Mouse (Mus musculus): ENCODE measurements around the gene Exoc4. TPM values are rescaled to one million over a fixed set of nuclear protein-coding genes. Genes with fewer than 3 reads are reported as not detected.
A peak's percentile ranks its signal among the peaks of the same experiment; 100 is the strongest.

The Exoc4 gene
- polyA plus RNA-seq, 1 experiment from 2014 or later, result 25.3 TPM

DNA sequence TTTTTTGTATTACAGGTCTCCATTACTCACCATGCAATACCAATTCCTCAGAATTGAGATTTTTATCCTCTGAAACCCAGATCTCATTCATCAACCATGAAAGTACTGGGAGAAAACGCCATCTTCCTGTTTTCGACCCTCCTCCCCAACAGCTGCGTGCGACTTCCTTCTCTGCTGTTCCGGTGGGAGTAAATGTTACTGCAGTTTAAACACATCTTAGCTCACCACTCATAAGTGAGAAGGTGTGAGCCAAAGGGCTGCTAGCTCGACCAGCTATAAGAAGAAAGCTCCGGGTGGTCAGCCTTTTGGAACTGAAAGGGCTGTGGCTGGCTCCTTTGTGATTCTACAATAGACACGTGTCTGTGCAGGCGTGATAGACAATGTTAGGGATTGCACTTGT lies 733.8 kb downstream of the Exoc4 start:
- no peak overlapping the region for H3K4me3 ChIP-seq (ENCODE audit: low read depth, low read length)
- DNase-seq (ENCODE audit: low spot score) (no peak), ATAC-seq (ENCODE audit: low read depth) (no peak)
- H3K4me2 ChIP-seq (ENCODE audit: low read depth, low read length), result no peak overlapping the region
- H3K27me3 ChIP-seq (replicated peaks; ENCODE audit: control insufficient read depth, insufficient read depth, low read length), result no peaks in the 10 kb centered on the region
- H3K9me3 ChIP-seq (ENCODE audit: control insufficient read depth, low read length), result no peaks in the 10 kb centered on the region
- H3K27ac ChIP-seq (replicated peaks; ENCODE audit: low read depth, low read length), result no peak overlapping the region
- no peaks in the 10 kb centered on the region; the same call in 1 of the 2 replicates for H3K4me1 ChIP-seq (ENCODE audit: control insufficient read depth, insufficient read depth, low read length)
- WGBS, result 84% methylated on average over 9 of the region's 9 CpGs
- H3K9ac ChIP-seq (ENCODE audit: low read depth, low read length), result no peak overlapping the region
- H3K36me3 ChIP-seq (ENCODE audit: control insufficient read depth, insufficient read depth, low read length), result no peaks in the 10 kb centered on the region

DNA sequence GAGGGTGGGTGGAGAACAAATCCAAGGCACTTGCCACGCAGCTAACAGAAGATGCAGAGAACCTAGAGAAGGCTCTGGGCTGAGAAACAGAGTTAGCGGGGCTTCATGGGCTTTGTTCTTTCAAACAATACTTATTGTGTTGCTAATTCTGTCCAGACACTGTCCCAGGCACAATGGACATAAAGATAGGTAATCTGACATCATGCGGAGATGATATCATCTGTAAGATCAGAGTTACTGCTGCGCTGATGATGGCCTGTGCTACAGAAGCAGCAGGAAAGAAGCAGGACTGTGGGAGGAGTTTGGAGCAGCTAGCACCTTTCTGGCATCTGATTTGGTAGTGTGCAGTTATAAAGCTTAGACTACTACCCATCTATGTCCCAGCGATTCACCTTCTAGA lies 738.2 kb downstream of the Exoc4 start:
- H3K27me3 ChIP-seq (replicated peaks; ENCODE audit: control insufficient read depth, insufficient read depth, low read length), result no peaks in the 10 kb centered on the region
- DNase-seq (ENCODE audit: low spot score) (no peak), ATAC-seq (ENCODE audit: low read depth) (no peak)
- H3K9me3 ChIP-seq (ENCODE audit: control insufficient read depth, low read length), result no peaks in the 10 kb centered on the region
- H3K4me2 ChIP-seq (ENCODE audit: low read depth, low read length), result no peak overlapping the region
- H3K36me3 ChIP-seq (ENCODE audit: control insufficient read depth, insufficient read depth, low read length), result no peaks in the 10 kb centered on the region
- 82% methylated on average over 5 of the region's 5 CpGs for WGBS
- H3K27ac ChIP-seq (replicated peaks; ENCODE audit: low read depth, low read length), result no peak overlapping the region
- H3K4me1 ChIP-seq (ENCODE audit: control insufficient read depth, insufficient read depth, low read length), result no peaks in the 10 kb centered on the region
- H3K9ac ChIP-seq (ENCODE audit: low read depth, low read length), result no peak overlapping the region
- H3K4me3 ChIP-seq (ENCODE audit: low read depth, low read length), result no peak overlapping the region

DNA sequence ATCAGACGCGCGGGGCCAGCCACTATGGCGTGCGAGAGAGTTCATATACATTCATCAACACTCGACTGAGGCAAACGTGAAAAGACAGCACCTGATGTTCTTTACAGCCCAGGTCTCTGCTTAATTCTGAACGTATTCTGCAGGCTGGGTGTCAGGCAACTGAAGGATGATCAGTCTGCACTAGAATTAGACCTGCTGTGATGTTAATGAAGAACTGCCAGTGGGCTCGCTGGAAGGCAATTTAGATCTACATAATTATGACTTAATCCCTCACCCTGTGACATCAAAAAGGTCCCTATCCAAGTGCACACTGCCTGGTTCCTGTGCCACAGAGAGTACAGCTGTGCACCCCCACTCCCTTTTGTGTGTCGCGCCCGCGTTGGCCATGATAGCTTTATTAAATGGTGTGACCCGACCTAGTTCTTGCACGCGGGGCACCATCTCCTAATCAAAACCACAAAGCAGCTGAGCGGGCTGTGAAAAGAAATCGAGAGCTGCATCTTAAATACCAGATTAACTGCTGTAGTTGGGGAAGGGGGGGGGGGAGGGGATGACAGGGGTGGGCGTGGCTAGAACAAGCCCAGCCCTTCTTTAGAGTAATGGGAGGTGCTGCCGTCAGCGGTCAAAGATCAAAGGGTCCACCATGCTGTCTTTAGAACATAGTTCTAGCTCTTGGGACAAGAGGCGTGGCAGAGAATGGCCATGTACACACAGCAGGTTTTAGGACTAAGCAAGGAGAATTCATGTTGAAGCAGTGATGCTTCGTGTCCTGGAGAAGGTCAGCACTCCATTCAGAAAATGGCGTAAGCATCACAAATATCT lies 743.5 kb downstream of the Exoc4 start:
- no peak for DNase-seq (ENCODE audit: low spot score)
- H3K27ac ChIP-seq (replicated peaks; ENCODE audit: low read depth, low read length), result no peak overlapping the region
- H3K4me3 ChIP-seq (ENCODE audit: low read depth, low read length), result no peak overlapping the region
- no peak overlapping the region for H3K4me2 ChIP-seq (ENCODE audit: low read depth, low read length)
- H3K9me3 ChIP-seq (ENCODE audit: control insufficient read depth, low read length), result no peaks in the 10 kb centered on the region
- H3K9ac ChIP-seq (ENCODE audit: low read depth, low read length), result no peak overlapping the region
- H3K36me3 ChIP-seq (ENCODE audit: control insufficient read depth, insufficient read depth, low read length), result no peaks in the 10 kb centered on the region
- WGBS, result 52% methylated on average over 23 of the region's 24 CpGs
- H3K4me1 ChIP-seq (ENCODE audit: control insufficient read depth, insufficient read depth, low read length), result no peaks in the 10 kb centered on the region
- no peak; the same call in 1 of the 2 replicates for ATAC-seq (ENCODE audit: low read depth)
- H3K27me3 ChIP-seq (replicated peaks; ENCODE audit: control insufficient read depth, insufficient read depth, low read length), result no peaks in the 10 kb centered on the region

GRCm38 (mm10) chr6:33993842-33994241 lies 745.0 kb downstream of the Exoc4 start:
- Histone ChIP-seq H3K9ac (ENCODE audit: low read depth, low read length) (no peak overlapping the region), H3K36me3 (ENCODE audit: control insufficient read depth, insufficient read depth, low read length) (no peaks in the 10 kb centered on the region), H3K4me2 (ENCODE audit: low read depth, low read length) (no peak overlapping the region), H3K27me3 (replicated peaks; ENCODE audit: control insufficient read depth, insufficient read depth, low read length) (no peaks in the 10 kb centered on the region), H3K4me3 (ENCODE audit: low read depth, low read length) (no peak overlapping the region), H3K9me3 (ENCODE audit: control insufficient read depth, low read length) (no peaks in the 10 kb centered on the region), H3K27ac (replicated peaks; ENCODE audit: low read depth, low read length) (no peak overlapping the region), H3K4me1 (ENCODE audit: control insufficient read depth, insufficient read depth, low read length) (no peaks in the 10 kb centered on the region)
- DNase-seq (ENCODE audit: low spot score) (no peak), ATAC-seq (ENCODE audit: low read depth) (no peak)
- WGBS, result 74% methylated on average over 6 of the region's 6 CpGs

- H3K4me3 ChIP-seq (ENCODE audit: low read depth, low read length), result no peak overlapping the region
- no peaks in the 10 kb centered on the region for H3K36me3 ChIP-seq (ENCODE audit: control insufficient read depth, insufficient read depth, low read length)
- H3K4me2 ChIP-seq (ENCODE audit: low read depth, low read length), result no peak overlapping the region
- H3K27me3 ChIP-seq (replicated peaks; ENCODE audit: control insufficient read depth, insufficient read depth, low read length), result no peaks in the 10 kb centered on the region
- no peaks in the 10 kb centered on the region for H3K9me3 ChIP-seq (ENCODE audit: control insufficient read depth, low read length)
- WGBS, result 61% methylated on average over 2 of the region's 4 CpGs
- H3K4me1 ChIP-seq (ENCODE audit: control insufficient read depth, insufficient read depth, low read length), result no peaks in the 10 kb centered on the region
- DNase-seq (ENCODE audit: low spot score) (no peak), ATAC-seq (ENCODE audit: low read depth) (no peak)
- no peak overlapping the region for H3K9ac ChIP-seq (ENCODE audit: low read depth, low read length)
- no peak overlapping the region for H3K27ac ChIP-seq (replicated peaks; ENCODE audit: low read depth, low read length)
Observed at GRCm38 (mm10) chr6:33998590-33998989, 749.7 kb downstream of the Exoc4 start.

DNA sequence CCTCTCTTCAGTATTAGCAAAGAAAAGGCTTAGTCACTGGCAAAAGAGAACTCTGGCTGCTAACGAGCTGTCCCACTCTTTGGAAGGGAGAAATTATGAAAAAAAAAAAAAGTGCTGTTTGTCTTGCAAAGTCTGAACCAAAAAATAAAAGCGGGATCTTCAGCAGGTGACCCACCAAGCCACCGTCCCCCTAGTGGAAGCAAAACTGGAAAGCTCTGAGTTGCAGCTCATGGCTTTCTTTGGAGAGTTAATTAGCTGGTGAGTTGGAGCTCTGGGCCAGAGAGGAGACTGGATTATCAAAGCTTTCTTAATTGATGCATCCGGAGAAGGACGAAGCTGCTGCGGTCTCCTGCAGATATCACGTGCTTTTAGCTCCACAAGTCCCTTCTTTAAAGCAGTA lies 750.6 kb downstream of the Exoc4 start:
- H3K4me3 ChIP-seq (ENCODE audit: low read depth, low read length), result no peak overlapping the region
- no peaks in the 10 kb centered on the region for H3K4me1 ChIP-seq (ENCODE audit: control insufficient read depth, insufficient read depth, low read length)
- H3K4me2 ChIP-seq (ENCODE audit: low read depth, low read length), result no peak overlapping the region
- no peaks in the 10 kb centered on the region for H3K27me3 ChIP-seq (replicated peaks; ENCODE audit: control insufficient read depth, insufficient read depth, low read length)
- DNase-seq (ENCODE audit: low spot score) (no peak), ATAC-seq (ENCODE audit: low read depth) (no peak)
- H3K27ac ChIP-seq (replicated peaks; ENCODE audit: low read depth, low read length), result no peak overlapping the region
- H3K9me3 ChIP-seq (ENCODE audit: control insufficient read depth, low read length), result no peaks in the 10 kb centered on the region
- no peak overlapping the region for H3K9ac ChIP-seq (ENCODE audit: low read depth, low read length)
- H3K36me3 ChIP-seq (ENCODE audit: control insufficient read depth, insufficient read depth, low read length), result no peaks in the 10 kb centered on the region
- 29% methylated on average over 7 of the region's 7 CpGs for WGBS

DNA sequence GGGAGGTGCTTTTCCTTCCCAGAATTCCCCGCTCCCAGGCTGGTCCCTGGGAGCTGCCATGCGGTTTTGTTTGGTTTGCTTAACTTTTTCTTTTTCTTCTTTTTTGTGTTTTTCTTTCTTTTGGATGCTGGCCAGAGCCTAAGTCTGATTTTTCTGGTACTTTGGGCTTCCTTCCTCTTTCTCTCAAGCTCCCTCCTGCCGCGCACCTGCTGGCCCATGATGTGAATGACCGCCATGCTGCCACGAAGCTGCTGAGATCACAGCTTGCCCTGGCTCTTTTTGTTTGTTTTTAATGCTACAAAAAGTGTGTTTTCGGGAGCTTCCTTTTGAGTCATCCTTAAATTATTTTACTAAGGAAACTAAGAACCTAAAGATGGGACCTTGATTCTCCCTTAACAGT lies 751.8 kb downstream of the Exoc4 start:
- Histone ChIP-seq H3K9ac (ENCODE audit: low read depth, low read length) (no peak overlapping the region), H3K9me3 (ENCODE audit: control insufficient read depth, low read length) (no peaks in the 10 kb centered on the region), H3K4me2 (ENCODE audit: low read depth, low read length) (no peak overlapping the region), H3K36me3 (ENCODE audit: control insufficient read depth, insufficient read depth, low read length) (no peaks in the 10 kb centered on the region), H3K4me1 (ENCODE audit: control insufficient read depth, insufficient read depth, low read length) (no peaks in the 10 kb centered on the region), H3K27ac (replicated peaks; ENCODE audit: low read depth, low read length) (no peak overlapping the region), H3K4me3 (ENCODE audit: low read depth, low read length) (no peak overlapping the region), H3K27me3 (replicated peaks; ENCODE audit: control insufficient read depth, insufficient read depth, low read length) (no peaks in the 10 kb centered on the region)
- no peak for ATAC-seq (ENCODE audit: low read depth)
- DNase-seq (ENCODE audit: low spot score), result no peak
- WGBS, result 79% methylated on average over 7 of the region's 7 CpGs

- H3K4me3 ChIP-seq (ENCODE audit: low read depth, low read length), result no peak overlapping the region
- no peaks in the 10 kb centered on the region for H3K9me3 ChIP-seq (ENCODE audit: control insufficient read depth, low read length)
- WGBS, result 19% methylated on average over 1 of the region's 1 CpGs
- no peaks in the 10 kb centered on the region for H3K27me3 ChIP-seq (replicated peaks; ENCODE audit: control insufficient read depth, insufficient read depth, low read length)
- H3K4me2 ChIP-seq (ENCODE audit: low read depth, low read length), result no peak overlapping the region
- H3K36me3 ChIP-seq (ENCODE audit: control insufficient read depth, insufficient read depth, low read length), result no peaks in the 10 kb centered on the region
- H3K4me1 ChIP-seq (ENCODE audit: control insufficient read depth, insufficient read depth, low read length), result no peaks in the 10 kb centered on the region
- H3K27ac ChIP-seq (replicated peaks; ENCODE audit: low read depth, low read length), result no peak overlapping the region
- ATAC-seq (ENCODE audit: low read depth) (no peak), DNase-seq (ENCODE audit: low spot score) (no peak)
- H3K9ac ChIP-seq (ENCODE audit: low read depth, low read length), result no peak overlapping the region
Observed at GRCm38 (mm10) chr6:34003033-34003432, 754.1 kb downstream of the Exoc4 start.

- Histone ChIP-seq H3K4me1 (ENCODE audit: control insufficient read depth, insufficient read depth, low read length) (no peaks in the 10 kb centered on the region), H3K4me3 (ENCODE audit: low read depth, low read length) (no peak overlapping the region), H3K36me3 (ENCODE audit: control insufficient read depth, insufficient read depth, low read length) (no peaks in the 10 kb centered on the region), H3K27ac (replicated peaks; ENCODE audit: low read depth, low read length) (no peak overlapping the region), H3K9ac (ENCODE audit: low read depth, low read length) (no peak overlapping the region), H3K9me3 (ENCODE audit: control insufficient read depth, low read length) (0 out of 2 replicates have a peak, but pooled peaks cover 2% of the 10 kb centered on the region), H3K27me3 (replicated peaks; ENCODE audit: control insufficient read depth, insufficient read depth, low read length) (no peaks in the 10 kb centered on the region), H3K4me2 (ENCODE audit: low read depth, low read length) (peak overlapping the region; percentile 2; the same call in 1 of the 2 replicates)
- WGBS, result 50% methylated on average over 6 of the region's 6 CpGs
- DNase-seq (ENCODE audit: low spot score) (no peak), ATAC-seq (ENCODE audit: low read depth) (no peak)
Observed at GRCm38 (mm10) chr6:34013469-34013868, 764.6 kb downstream of the Exoc4 start.
